Mouse (Mus musculus) limb, embryonic 15.5 days (tissue): ENCODE measurements around the gene Zfp553. TPM values are rescaled to one million over a fixed set of nuclear protein-coding genes. Genes with fewer than 3 reads are reported as not detected.

ENCODE experiments used
- ATAC-seq: fragments of 200-750 bp; cut with Nextera tagmentation; 2 replicates; pipeline ENCODE4 v1.8.0; 2017; ENCODE audit warnings: low read depth, moderate TSS enrichment; ENCODE audit not compliant: insufficient number of reproducible peaks, low FRiP score, low TSS enrichment
- H3K27ac ChIP-seq: fragments of 300-500 bp; sonication (generic); 2 replicates; pipeline ENCODE4 v1.5.1; 2015; ENCODE audit warnings: moderate library complexity, mild to moderate bottlenecking, inconsistent platforms
- H3K27me3 ChIP-seq: fragments of 300-500 bp; sonication (generic); 2 replicates; pipeline ENCODE4 v1.6.1; 2015; ENCODE audit warnings: inconsistent platforms
- H3K36me3 ChIP-seq: fragments of 300-500 bp; sonication (generic); 2 replicates; pipeline ENCODE4 v1.6.1; 2015; ENCODE audit warnings: inconsistent platforms
- H3K4me1 ChIP-seq: fragments of 300-500 bp; sonication (generic); 2 replicates; pipeline ENCODE4 v1.6.1; 2015; ENCODE audit warnings: inconsistent platforms
- H3K4me2 ChIP-seq: fragments of 300-500 bp; sonication (generic); 2 replicates; pipeline ENCODE4 v1.6.1; 2015; ENCODE audit warnings: mild to moderate bottlenecking, inconsistent platforms
- H3K4me3 ChIP-seq: fragments of 300-500 bp; sonication (generic); 2 replicates; pipeline ENCODE4 v1.5.1; 2015; ENCODE audit warnings: mild to moderate bottlenecking, inconsistent platforms
- H3K9ac ChIP-seq: fragments of 300-500 bp; sonication (generic); 2 replicates; pipeline ENCODE4 v1.6.1; 2015; ENCODE audit warnings: inconsistent platforms
- H3K9me3 ChIP-seq: fragments of 300-500 bp; sonication (generic); 2 replicates; pipeline ENCODE4 v1.6.1; 2016; ENCODE audit warnings: inconsistent platforms
- WGBS: fragments of 180-500 bp; shearing (Covaris S2); methylation state at CpG from one replicate; pipeline ENCODE4 v1.1.7; 2015; 5-methylcytosine and 5-hydroxymethylcytosine counted together
- polyA plus RNA-seq: library from polyadenylated mRNA; unstranded; fragments of >200 nt; fragmentation: Nextera tagmentation; extraction: Ambion mirVana; gene quantifications from 2 replicates; pipeline ENCODE4 v1.2.1, GENCODE M21; 2015

The Zfp553 gene
- polyA plus RNA-seq, 1 experiment from 2014 or later: 38.4 TPM

DNA sequence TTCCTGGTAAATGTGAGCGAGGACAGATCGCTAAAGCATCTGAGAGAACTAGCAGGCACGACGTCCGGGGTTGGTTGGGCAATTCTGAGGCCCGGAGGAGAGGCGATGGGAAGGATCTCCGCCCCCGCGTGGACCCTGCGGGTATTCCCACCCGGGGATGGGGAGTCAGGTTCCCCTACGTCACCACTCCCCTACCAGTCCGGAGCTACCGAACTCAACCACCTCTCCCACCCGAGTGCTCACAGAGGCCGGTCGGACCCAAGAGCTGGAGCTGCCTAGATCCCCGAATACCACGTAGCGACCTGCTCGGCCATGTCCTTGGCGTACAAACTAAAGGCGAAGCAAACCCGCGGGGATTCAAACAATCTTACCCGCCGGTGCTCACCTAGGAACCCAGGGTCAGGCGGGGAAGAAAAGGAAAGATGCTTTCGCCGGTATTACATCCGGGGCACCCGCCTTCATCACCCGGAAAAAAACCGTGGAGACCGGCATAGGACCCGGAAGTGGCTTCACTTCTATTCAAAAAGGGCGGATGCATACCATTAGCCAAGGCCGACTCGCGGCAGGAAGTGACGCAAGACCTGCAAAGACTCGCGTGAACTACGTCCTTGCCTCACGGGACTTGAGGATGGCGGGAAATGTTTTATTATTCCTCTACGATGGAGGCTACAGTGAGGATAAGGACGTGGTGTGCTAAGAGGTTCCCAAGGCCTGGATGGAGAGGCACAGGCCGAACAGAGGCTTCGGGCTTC, 37.1 kb upstream of the Zfp553 start, which contains the start of gene Cd2bp2:
Gene Cd2bp2, minus strand, starts transcription at position 507 of the 752 bp plus-strand sequence.
- H3K27ac ChIP-seq: peak within 1 kb of the TSS; percentile 94
- H3K4me1 ChIP-seq: peaks cover 25% of the 10 kb centered on the region
- under 1% methylated on average over 51 of the region's 51 CpGs for WGBS
- ATAC-seq: peak; percentile 96
- H3K27me3 ChIP-seq: no peaks in the 10 kb centered on the region
- H3K4me2 ChIP-seq: peak within 1 kb of the TSS; percentile 83
- no peaks in the 10 kb centered on the region for H3K9me3 ChIP-seq
- peak within 1 kb of the TSS; percentile 70 for H3K9ac ChIP-seq
- peak within 1 kb of the TSS; percentile 81 for H3K4me3 ChIP-seq
- H3K36me3 ChIP-seq: peaks cover 76% of the 10 kb centered on the region

DNA sequence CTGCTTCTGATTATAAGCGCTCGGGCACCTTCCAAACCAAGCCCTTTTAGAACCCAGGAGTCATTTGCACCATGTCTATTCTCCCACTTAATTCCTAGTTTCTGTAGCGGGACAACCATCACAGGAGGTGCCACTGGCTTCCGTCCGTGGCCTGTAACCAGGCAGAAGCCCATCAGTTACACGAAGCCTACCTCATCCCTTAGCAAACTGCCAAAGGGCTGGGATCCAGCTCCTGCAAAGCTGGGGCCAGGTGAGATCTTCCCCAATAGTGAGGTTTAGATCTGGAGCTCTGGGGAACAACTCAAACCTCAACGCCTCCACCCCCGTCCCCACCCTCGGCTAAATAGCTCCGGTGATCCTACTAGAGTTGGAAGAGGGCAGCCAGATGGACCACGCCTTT, 36.4 kb upstream of the Zfp553 start:
- H3K4me3 ChIP-seq: peak overlapping the region; percentile 81
- H3K36me3 ChIP-seq: peaks cover 79% of the 10 kb centered on the region
- H3K9ac ChIP-seq: peak overlapping the region; percentile 70
- no peak for ATAC-seq
- no peaks in the 10 kb centered on the region for H3K27me3 ChIP-seq
- H3K9me3 ChIP-seq: no peaks in the 10 kb centered on the region
- peak overlapping the region; percentile 83 for H3K4me2 ChIP-seq
- H3K27ac ChIP-seq: peak overlapping the region; percentile 94
- peaks cover 25% of the 10 kb centered on the region for H3K4me1 ChIP-seq
- 59% methylated on average over 11 of the region's 11 CpGs for WGBS

GRCm38 (mm10) chr7:127206606-127207005, 26.3 kb upstream of the Zfp553 start:
- Histone ChIP-seq H3K27me3 (no peaks in the 10 kb centered on the region), H3K4me3 (peak overlapping the region; percentile 97), H3K9me3 (no peaks in the 10 kb centered on the region), H3K4me1 (peaks cover 27% of the 10 kb centered on the region), H3K4me2 (peak overlapping the region; percentile 83), H3K9ac (peak overlapping the region; percentile 90), H3K27ac (peak overlapping the region; percentile 88; the same call in 1 of the 2 replicates), H3K36me3 (peaks cover 22% of the 10 kb centered on the region)
- WGBS: 42% methylated on average over 2 of the region's 2 CpGs
- ATAC-seq: no peak

DNA sequence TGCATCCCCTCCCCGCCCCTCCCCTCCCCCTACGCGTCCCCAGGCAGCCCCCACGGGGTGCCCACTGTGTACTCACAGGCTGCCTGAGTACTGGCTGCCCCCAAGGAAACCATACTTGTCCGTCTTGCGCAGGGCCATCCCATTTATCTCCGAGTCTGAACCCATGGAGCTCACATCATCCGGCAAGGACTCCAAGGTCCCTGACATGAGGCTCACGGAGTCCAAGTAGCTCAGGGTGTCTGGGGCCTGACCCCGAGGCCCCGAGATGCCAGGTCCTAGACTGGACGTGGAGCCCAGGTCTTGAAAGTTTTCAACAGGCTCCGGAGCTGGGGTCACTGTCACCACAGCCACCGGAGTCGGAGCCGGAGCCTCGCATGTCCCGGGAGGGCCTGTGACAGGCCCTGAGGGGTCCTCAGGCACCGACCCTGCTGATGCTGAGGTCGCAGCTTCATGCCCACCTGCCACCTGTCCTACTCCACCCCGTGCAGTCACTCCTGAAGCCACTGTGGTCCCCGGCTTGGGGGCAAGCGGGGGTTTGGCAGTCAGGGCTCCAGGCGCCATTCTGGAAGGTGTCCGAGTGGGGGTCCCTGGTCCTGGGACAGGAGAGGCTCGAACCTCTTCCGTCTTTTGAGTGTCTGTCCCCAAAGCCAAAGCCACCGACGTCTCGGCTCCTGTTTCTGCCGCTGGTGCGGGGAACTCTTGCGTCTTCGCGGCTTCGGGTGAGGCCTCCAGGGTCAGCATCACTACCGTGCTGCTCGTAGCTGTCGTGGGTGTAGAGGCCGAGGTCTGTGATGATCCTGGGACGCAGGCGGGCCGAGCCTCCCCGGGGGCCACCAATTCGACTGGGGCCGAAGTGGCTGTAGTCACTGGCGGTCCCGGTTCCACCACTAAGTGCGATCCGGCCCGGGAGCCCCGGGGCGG, 25.2 kb upstream of the Zfp553 start:
- H3K4me2 ChIP-seq: peak overlapping the region; percentile 83
- H3K9me3 ChIP-seq: no peaks in the 10 kb centered on the region
- H3K9ac ChIP-seq: peak overlapping the region; percentile 90
- H3K4me1 ChIP-seq: peaks cover 27% of the 10 kb centered on the region
- ATAC-seq: no peak
- H3K27me3 ChIP-seq: no peaks in the 10 kb centered on the region
- H3K4me3 ChIP-seq: peak overlapping the region; percentile 97
- under 1% methylated on average over 53 of the region's 53 CpGs for WGBS
- H3K27ac ChIP-seq: peak overlapping the region; percentile 88
- peaks cover 14% of the 10 kb centered on the region for H3K36me3 ChIP-seq

DNA sequence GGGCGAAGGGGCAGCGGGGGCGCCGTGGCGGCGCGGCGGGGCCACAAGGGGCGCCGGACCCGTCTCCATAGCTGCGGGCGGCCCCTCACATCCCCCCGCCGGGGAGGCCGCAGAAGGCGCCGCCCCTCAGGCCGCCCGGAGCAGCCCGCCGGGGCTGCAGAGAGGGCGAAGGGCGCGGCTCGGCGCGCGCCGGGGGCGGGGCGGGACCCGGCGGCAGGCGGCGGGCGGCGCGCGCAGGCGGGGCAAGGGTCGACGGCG, 24.6 kb upstream of the Zfp553 start, which contains the start of gene Tbc1d10b:
Gene Tbc1d10b, minus strand, starts transcription at position 174 of the 258 bp plus-strand sequence.
- ATAC-seq: peak; percentile 15
- Histone ChIP-seq H3K4me1 (peaks cover 27% of the 10 kb centered on the region), H3K4me2 (peak within 1 kb of the TSS; percentile 83), H3K27ac (peak within 1 kb of the TSS; percentile 93), H3K27me3 (no peaks in the 10 kb centered on the region), H3K36me3 (peaks cover 8% of the 10 kb centered on the region), H3K9ac (peak within 1 kb of the TSS; percentile 90), H3K9me3 (no peaks in the 10 kb centered on the region), H3K4me3 (peak within 1 kb of the TSS; percentile 97)
- under 1% methylated on average over 25 of the region's 44 CpGs for WGBS

GRCm38 (mm10) chr7:127208553-127209438, 24.1 kb upstream of the Zfp553 start, which contains the start of gene Mylpf:
TSS of gene Mylpf (plus strand) at chr7:127208890.
- peak; percentile 96 for ATAC-seq
- WGBS: 0% methylated on average over 42 of the region's 44 CpGs
- H3K9ac ChIP-seq: peak within 1 kb of the TSS; percentile 90
- peak within 1 kb of the TSS; percentile 93 for H3K27ac ChIP-seq
- no peaks in the 10 kb centered on the region for H3K27me3 ChIP-seq
- H3K36me3 ChIP-seq: peaks cover 3% of the 10 kb centered on the region
- H3K4me3 ChIP-seq: peak within 1 kb of the TSS; percentile 97
- no peaks in the 10 kb centered on the region for H3K9me3 ChIP-seq
- peaks cover 31% of the 10 kb centered on the region for H3K4me1 ChIP-seq
- peak within 1 kb of the TSS; percentile 83 for H3K4me2 ChIP-seq

- WGBS: 82% methylated on average over 5 of the region's 5 CpGs
- Histone ChIP-seq H3K9ac (no peak overlapping the region), H3K4me1 (peaks cover 41% of the 10 kb centered on the region), H3K9me3 (no peaks in the 10 kb centered on the region), H3K4me3 (peak overlapping the region; percentile 97; the same call in 1 of the 2 replicates), H3K27me3 (no peaks in the 10 kb centered on the region), H3K4me2 (peak overlapping the region; percentile 79; the same call in 1 of the 2 replicates), H3K36me3 (no peaks in the 10 kb centered on the region; the same call in 1 of the 2 replicates), H3K27ac (peak overlapping the region; percentile 93; the same call in 1 of the 2 replicates)
- no peak for ATAC-seq
Measured at GRCm38 (mm10) chr7:127209851-127210250, 23.0 kb upstream of the Zfp553 start.

DNA sequence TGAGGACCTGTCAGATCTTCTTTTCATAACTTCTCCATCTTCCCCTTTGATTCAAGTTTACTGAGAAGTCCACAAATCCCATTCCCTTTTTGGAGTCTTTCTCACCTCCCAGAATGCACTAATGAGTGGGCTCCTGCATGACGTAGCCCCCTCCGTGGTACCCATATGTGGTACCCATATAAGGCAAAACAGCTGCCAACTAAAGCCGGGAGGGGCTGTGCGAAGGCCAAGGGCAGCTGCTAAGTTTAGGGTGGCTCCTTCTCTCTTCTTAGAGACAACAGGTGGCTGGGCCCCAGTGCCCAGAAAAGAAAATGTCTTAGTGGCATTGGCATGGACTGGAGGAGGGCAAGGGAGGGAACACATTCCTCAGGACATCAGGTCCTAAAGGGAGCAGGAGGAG, 22.6 kb upstream of the Zfp553 start:
- Histone ChIP-seq H3K9me3 (no peaks in the 10 kb centered on the region), H3K4me2 (no peak overlapping the region), H3K9ac (no peak overlapping the region), H3K36me3 (no peaks in the 10 kb centered on the region; the same call in 1 of the 2 replicates), H3K27me3 (no peaks in the 10 kb centered on the region), H3K27ac (no peak overlapping the region), H3K4me3 (no peak overlapping the region), H3K4me1 (peaks cover 41% of the 10 kb centered on the region)
- WGBS: 81% methylated on average over 4 of the region's 4 CpGs
- no peak for ATAC-seq

DNA sequence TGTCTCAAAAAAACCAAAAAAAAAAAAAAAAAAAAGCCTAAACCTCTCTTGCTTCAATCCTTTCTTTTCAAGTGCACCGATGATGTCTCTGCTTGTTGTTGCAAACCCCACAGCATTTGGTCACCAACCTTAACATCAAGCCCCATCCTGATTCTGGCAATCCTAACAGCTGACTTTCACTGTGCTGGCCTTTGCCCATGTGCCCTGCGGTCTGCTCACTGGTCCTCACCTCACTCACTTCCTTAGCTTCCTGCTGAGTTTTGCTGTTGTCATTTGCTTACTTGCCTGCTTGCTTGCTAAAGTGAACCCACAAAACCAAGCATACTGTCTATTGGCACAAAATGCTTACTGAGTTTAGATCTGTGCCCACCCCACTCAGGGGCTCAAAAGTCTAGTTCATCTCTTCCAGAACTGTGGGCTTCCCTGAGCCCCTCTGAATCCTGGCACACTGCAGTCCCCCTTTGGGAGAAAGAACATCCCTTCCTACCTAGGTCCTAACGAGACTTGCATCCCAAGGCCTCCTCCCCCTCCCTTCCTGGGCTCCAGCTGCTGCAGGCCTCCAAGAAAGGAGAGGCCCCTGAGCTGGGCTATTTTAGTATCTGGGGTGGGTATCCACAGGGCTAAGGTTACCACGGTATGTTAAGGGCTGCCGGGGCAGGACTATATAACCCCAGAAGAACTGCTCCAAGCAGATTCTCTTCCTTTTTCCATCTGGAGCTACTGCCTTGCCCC, 21.7 kb upstream of the Zfp553 start:
- no peak for ATAC-seq
- Histone ChIP-seq H3K27ac (no peak overlapping the region; the same call in 1 of the 2 replicates), H3K4me3 (no peak overlapping the region), H3K9me3 (no peaks in the 10 kb centered on the region), H3K4me2 (no peak overlapping the region), H3K36me3 (no peaks in the 10 kb centered on the region; the same call in 1 of the 2 replicates), H3K9ac (no peak overlapping the region), H3K27me3 (no peaks in the 10 kb centered on the region), H3K4me1 (peaks cover 38% of the 10 kb centered on the region)
- WGBS: 65% methylated on average over 5 of the region's 5 CpGs

GRCm38 (mm10) chr7:127212432-127213250, 20.2 kb upstream of the Zfp553 start:
- 82% methylated on average over 12 of the region's 12 CpGs for WGBS
- Histone ChIP-seq H3K9me3 (no peaks in the 10 kb centered on the region), H3K4me2 (no peak overlapping the region), H3K4me1 (peaks cover 26% of the 10 kb centered on the region), H3K27me3 (no peaks in the 10 kb centered on the region), H3K4me3 (peak overlapping the region; percentile 7), H3K36me3 (no peaks in the 10 kb centered on the region), H3K27ac (no peak overlapping the region), H3K9ac (no peak overlapping the region)
- no peak for ATAC-seq
